Mouse (Mus musculus) neural tube, embryonic 14.5 days (tissue): ENCODE data around the gene Asb6. TPM values are rescaled to one million over a fixed set of nuclear protein-coding genes. Genes with fewer than 3 reads are reported as not detected.

ENCODE experiments used
- ATAC-seq: fragments of 200-750 bp; cut with Nextera tagmentation; 2 replicates; pipeline ENCODE4 v1.8.0; 2017; ENCODE audit warnings: low read depth, mild to moderate bottlenecking, moderate TSS enrichment, moderate library complexity
- H3K27ac ChIP-seq: fragments of 300-500 bp; sonication (generic); 2 replicates; pipeline ENCODE4 v1.5.1; 2014; ENCODE audit warnings: low read depth, mild to moderate bottlenecking, control low read depth, low read length, moderate library complexity, mixed read lengths
- H3K27me3 ChIP-seq: fragments of 300-500 bp; sonication (generic); 2 replicates; pipeline ENCODE4 v1.6.1; 2014; ENCODE audit warnings: low read length; ENCODE audit not compliant: control insufficient read depth, insufficient read depth
- H3K36me3 ChIP-seq: fragments of 300-500 bp; sonication (generic); 2 replicates; pipeline ENCODE4 v1.6.1; 2014; ENCODE audit warnings: low read length, mixed read lengths; ENCODE audit not compliant: control insufficient read depth, insufficient read depth
- H3K4me1 ChIP-seq: fragments of 300-500 bp; sonication (generic); 2 replicates; pipeline ENCODE4 v1.6.1; 2014; ENCODE audit warnings: low read length; ENCODE audit not compliant: control insufficient read depth, insufficient read depth
- H3K4me2 ChIP-seq: fragments of 300-500 bp; sonication (generic); 2 replicates; pipeline ENCODE4 v1.6.1; 2014; ENCODE audit warnings: mild to moderate bottlenecking, low read depth, low read length, control low read depth
- H3K4me3 ChIP-seq: fragments of 300-500 bp; sonication (generic); 2 replicates; pipeline ENCODE4 v1.5.1; 2014; ENCODE audit warnings: low read depth, low read length, control low read depth, mixed read lengths
- H3K9ac ChIP-seq: fragments of 300-500 bp; sonication (generic); replicated peaks from 2 replicates; pipeline ENCODE4 v1.6.1; 2014; ENCODE audit warnings: low read depth, mild to moderate bottlenecking, control low read depth, low read length, mixed read lengths
- H3K9me3 ChIP-seq: fragments of 300-500 bp; sonication (generic); 2 replicates; pipeline ENCODE4 v1.6.1; 2016; ENCODE audit warnings: low read length; ENCODE audit not compliant: control insufficient read depth
- WGBS: fragments of 180-500 bp; shearing (Covaris S2); extraction: QIAGEN DNeasy Blood & Tissue Kit; methylation state at CpG from one replicate; pipeline ENCODE4 v1.1.7; 2014; 5-methylcytosine and 5-hydroxymethylcytosine counted together
- polyA plus RNA-seq: library from polyadenylated mRNA; unstranded; fragments of >200 nt; fragmentation: Nextera tagmentation; extraction: Ambion mirVana; gene quantifications from 2 replicates; pipeline ENCODE4 v1.2.1, GENCODE M21; 2014

The Asb6 gene
- polyA plus RNA-seq, 1 experiment from 2014 or later = 35.9 TPM

GRCm38 (mm10) chr2:30826825-30827748 is 3.0 kb downstream of the Asb6 start:
- peak; percentile 3; the same call in 1 of the 2 replicates for ATAC-seq
- Histone ChIP-seq H3K9me3 (no peaks in the 10 kb centered on the region), H3K27ac (peak overlapping the region; percentile 57), H3K4me2 (peak overlapping the region; percentile 97), H3K9ac (peak overlapping the region; percentile 88), H3K4me1 (peaks cover 11% of the 10 kb centered on the region), H3K36me3 (peaks cover 32% of the 10 kb centered on the region), H3K27me3 (peaks cover 2% of the 10 kb centered on the region; the same call in 1 of the 2 replicates), H3K4me3 (peak overlapping the region; percentile 96)
- 38% methylated on average over 26 of the region's 26 CpGs for WGBS

- WGBS = 71% methylated on average over 13 of the region's 13 CpGs
- no peak overlapping the region for H3K9ac ChIP-seq
- H3K9me3 ChIP-seq = no peaks in the 10 kb centered on the region
- peaks cover 45% of the 10 kb centered on the region for H3K36me3 ChIP-seq
- H3K27me3 ChIP-seq = peaks cover 2% of the 10 kb centered on the region; the same call in 1 of the 2 replicates
- peak; percentile 57; the same call in 1 of the 2 replicates for ATAC-seq
- H3K27ac ChIP-seq = no peak overlapping the region
- no peak overlapping the region for H3K4me2 ChIP-seq
- H3K4me3 ChIP-seq = no peak overlapping the region
- peaks cover 11% of the 10 kb centered on the region for H3K4me1 ChIP-seq
Measured at GRCm38 (mm10) chr2:30823385-30824153, 6.6 kb downstream of the Asb6 start.

- no peaks in the 10 kb centered on the region for H3K9me3 ChIP-seq
- H3K4me2 ChIP-seq = no peak overlapping the region
- no peak overlapping the region for H3K9ac ChIP-seq
- 90% methylated on average over 8 of the region's 8 CpGs for WGBS
- H3K4me3 ChIP-seq = no peak overlapping the region
- 0 out of 2 replicates have a peak overlapping the region, but pooled peaks have one; percentile 34 for H3K27ac ChIP-seq
- peaks cover 11% of the 10 kb centered on the region for H3K4me1 ChIP-seq
- no peak for ATAC-seq
- peaks cover 45% of the 10 kb centered on the region for H3K36me3 ChIP-seq
- H3K27me3 ChIP-seq = peaks cover under 1% of the 10 kb centered on the region; the same call in 1 of the 2 replicates
Measured at GRCm38 (mm10) chr2:30822460-30822859, 7.7 kb downstream of the Asb6 start.

- Histone ChIP-seq H3K36me3 (peaks cover 51% of the 10 kb centered on the region), H3K4me3 (no peak overlapping the region)
- WGBS = 97% methylated on average over 3 of the region's 3 CpGs
Measured at GRCm38 (mm10) chr2:30821073-30821472, 9.1 kb downstream of the Asb6 start.

GRCm38 (mm10) chr2:30819873-30820272 is 10.3 kb downstream of the Asb6 start:
- Histone ChIP-seq H3K27ac (no peak overlapping the region), H3K9ac (no peak overlapping the region), H3K9me3 (no peaks in the 10 kb centered on the region), H3K4me3 (no peak overlapping the region), H3K36me3 (peaks cover 48% of the 10 kb centered on the region), H3K4me2 (no peak overlapping the region), H3K27me3 (no peaks in the 10 kb centered on the region), H3K4me1 (no peaks in the 10 kb centered on the region)
- WGBS = 94% methylated on average over 5 of the region's 5 CpGs
- ATAC-seq = no peak

More at GRCm38 (mm10) chr2:30821073-30821472, 9.1 kb downstream of the Asb6 start:
- Histone ChIP-seq H3K27me3 (no peaks in the 10 kb centered on the region), H3K27ac (no peak overlapping the region), H3K9ac (no peak overlapping the region), H3K4me1 (no peaks in the 10 kb centered on the region), H3K9me3 (no peaks in the 10 kb centered on the region), H3K4me2 (no peak overlapping the region)
- ATAC-seq = no peak

GRCm38 (mm10) chr2:30816383-30816782 is 13.8 kb downstream of the Asb6 start:
- Histone ChIP-seq H3K4me3 (no peak overlapping the region), H3K4me1 (0 out of 2 replicates have a peak, but pooled peaks cover under 1% of the 10 kb centered on the region), H3K9ac (no peak overlapping the region), H3K4me2 (no peak overlapping the region), H3K27me3 (no peaks in the 10 kb centered on the region), H3K27ac (no peak overlapping the region), H3K36me3 (peaks cover 28% of the 10 kb centered on the region), H3K9me3 (no peaks in the 10 kb centered on the region)
- WGBS = 89% methylated on average over 1 of the region's 1 CpGs
- ATAC-seq = no peak

- H3K27ac ChIP-seq = no peak overlapping the region
- no peak overlapping the region for H3K4me3 ChIP-seq
- H3K4me2 ChIP-seq = no peak overlapping the region; the same call in 1 of the 2 replicates
- H3K9ac ChIP-seq = 0 out of 2 replicates have a peak overlapping the region, but pooled peaks have one; percentile 16
- peaks cover 18% of the 10 kb centered on the region for H3K4me1 ChIP-seq
- 72% methylated on average over 7 of the region's 7 CpGs for WGBS
- ATAC-seq = no peak
- no peaks in the 10 kb centered on the region for H3K27me3 ChIP-seq
- H3K36me3 ChIP-seq = peaks cover 7% of the 10 kb centered on the region
- no peaks in the 10 kb centered on the region for H3K9me3 ChIP-seq
Measured at GRCm38 (mm10) chr2:30810573-30810972, 19.6 kb downstream of the Asb6 start.

- no peaks in the 10 kb centered on the region for H3K9me3 ChIP-seq
- H3K4me1 ChIP-seq = peaks cover 18% of the 10 kb centered on the region
- no peaks in the 10 kb centered on the region for H3K27me3 ChIP-seq
- no peak overlapping the region; the same call in 1 of the 2 replicates for H3K9ac ChIP-seq
- 88% methylated on average over 5 of the region's 5 CpGs for WGBS
- H3K36me3 ChIP-seq = no peaks in the 10 kb centered on the region
- peak overlapping the region; percentile 38; the same call in 1 of the 2 replicates for H3K4me2 ChIP-seq
- no peak overlapping the region for H3K27ac ChIP-seq
- no peak overlapping the region for H3K4me3 ChIP-seq
- no peak for ATAC-seq
Measured at GRCm38 (mm10) chr2:30809503-30809902, 20.6 kb downstream of the Asb6 start.
